Comparison of ENCODE assay signal across 15 mouse cellular contexts in genomic region chr14:38433793-38434589, GRCm38 (mm10).
"Had no signal": no experiment of that assay in that cellular context is flagged by ENCODE, and none has a peak within 500 bp of the region (broad histone marks: within the 10 kb centered on the region; RNA-seq: fewer than 3 reads in every experiment).

No protein-coding gene starts in this region.

- H3K4me3 ChIP-seq: neural tube, embryonic 15.5 days; stomach, embryonic 15.5 days had no signal

- DNase-seq: retina, postnatal 1 day; right cerebral cortex, adult 18-20 months; right cerebral cortex, postnatal 14 days; right cerebral cortex, postnatal 25 days; right cerebral cortex, postnatal 4 days; spleen, adult 18-20 months; thymus, adult 18-20 months; thymus, adult 2 months; thymus, postnatal 14 days; thymus, postnatal 25 days; thymus, postnatal 36 days; thymus, postnatal 4 days had no signal

- H3K4me1 ChIP-seq: neural tube, embryonic 15.5 days; stomach, embryonic 15.5 days had no signal

- H3K4me2 ChIP-seq: neural tube, embryonic 15.5 days; stomach, embryonic 15.5 days had no signal

- H3K27ac ChIP-seq: neural tube, embryonic 15.5 days; stomach, embryonic 15.5 days; stomach, postnatal 0 days had no signal

- H3K9ac ChIP-seq: neural tube, embryonic 15.5 days; stomach, embryonic 15.5 days had no signal

- H3K36me3 ChIP-seq: neural tube, embryonic 15.5 days; stomach, embryonic 15.5 days had no signal

- H3K9me3 ChIP-seq: neural tube, embryonic 15.5 days; stomach, embryonic 15.5 days had no signal

- H3K27me3 ChIP-seq: neural tube, embryonic 15.5 days; stomach, embryonic 15.5 days had no signal
